Mouse (Mus musculus) megakaryocyte-erythroid progenitor cell, adult 5-6 weeks (primary cell): Measurements from ENCODE around the gene Adtrp. TPM values are rescaled to one million over a fixed set of nuclear protein-coding genes. Genes with fewer than 3 reads are reported as not detected.

Experiments used
- ATAC-seq: replicated peaks from 2 replicates; pipeline ENCODE4 v1.8.0; 2016; ENCODE audit warnings: mild to moderate bottlenecking, inconsistent platforms; ENCODE audit not compliant: severe bottlenecking, poor library complexity, low FRiP score, low TSS enrichment
- total RNA-seq, 2 experiments: library from RNA; stranded (forward) in 1 of 2; stranded (reverse) in 1 of 2; fragments of 200-1000, 215-1000 nt in 1 of 2; fragments of >200 nt in 1 of 2; fragmentation: Nextera tagmentation in 1 of 2; gene quantifications; 2 replicates each; pipeline ENCODE4 v1.2.3; 2014 to 2017

Adtrp gene
- total RNA-seq, 2 experiments from 2014 or later, result not detected

DNA sequence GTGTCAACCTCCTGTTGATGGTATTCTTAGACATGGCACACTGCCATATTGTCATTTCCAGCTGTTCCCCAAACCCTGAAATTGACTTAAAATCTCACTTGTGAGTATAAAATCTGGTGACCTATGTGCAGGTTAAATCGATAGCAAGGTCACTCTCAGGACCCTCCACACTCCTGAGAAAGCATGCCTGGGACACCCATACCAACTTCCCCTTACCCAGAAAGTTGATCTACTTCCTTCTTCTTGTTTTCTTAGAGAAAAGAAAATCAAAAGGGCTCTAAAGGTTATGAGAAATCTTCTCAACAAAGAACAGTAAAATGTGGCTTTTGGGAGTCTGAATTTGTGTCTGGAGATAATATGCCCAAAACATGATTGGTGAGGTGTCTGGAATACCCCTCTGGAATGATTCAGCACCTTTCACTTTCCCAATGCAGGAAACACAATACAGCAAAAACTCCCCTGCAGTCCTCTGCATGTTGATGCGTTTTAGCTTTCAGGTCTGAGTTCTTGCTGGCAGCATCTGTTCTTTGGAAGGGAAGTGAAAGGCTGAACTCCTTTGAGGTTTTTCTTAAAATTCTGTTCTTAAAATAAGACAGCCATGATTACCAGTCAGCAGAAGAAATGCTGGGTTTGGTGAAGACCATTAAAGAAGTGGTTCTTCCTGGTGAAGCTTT is 59.5 kb downstream of the Adtrp start:
- no peak for ATAC-seq

DNA sequence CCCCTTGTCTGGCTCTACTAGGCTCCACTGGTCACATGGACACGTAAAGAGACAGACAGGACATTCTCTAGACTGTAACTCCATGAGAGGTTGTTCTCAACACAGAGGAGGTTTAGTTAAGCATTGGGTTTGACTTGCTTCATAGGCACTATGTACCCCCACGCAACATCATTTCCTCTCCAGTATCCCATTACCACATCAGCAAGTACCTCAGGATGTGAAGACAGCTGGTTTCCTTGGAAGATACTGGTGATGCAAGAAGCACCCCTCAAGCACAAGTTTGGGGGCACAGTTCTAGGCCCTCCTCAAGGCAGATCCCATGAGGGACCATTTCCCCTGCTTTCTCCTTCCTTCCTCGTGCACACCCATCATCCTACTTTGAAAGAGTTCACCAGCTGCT is 60.8 kb downstream of the Adtrp start:
- no peak for ATAC-seq

DNA sequence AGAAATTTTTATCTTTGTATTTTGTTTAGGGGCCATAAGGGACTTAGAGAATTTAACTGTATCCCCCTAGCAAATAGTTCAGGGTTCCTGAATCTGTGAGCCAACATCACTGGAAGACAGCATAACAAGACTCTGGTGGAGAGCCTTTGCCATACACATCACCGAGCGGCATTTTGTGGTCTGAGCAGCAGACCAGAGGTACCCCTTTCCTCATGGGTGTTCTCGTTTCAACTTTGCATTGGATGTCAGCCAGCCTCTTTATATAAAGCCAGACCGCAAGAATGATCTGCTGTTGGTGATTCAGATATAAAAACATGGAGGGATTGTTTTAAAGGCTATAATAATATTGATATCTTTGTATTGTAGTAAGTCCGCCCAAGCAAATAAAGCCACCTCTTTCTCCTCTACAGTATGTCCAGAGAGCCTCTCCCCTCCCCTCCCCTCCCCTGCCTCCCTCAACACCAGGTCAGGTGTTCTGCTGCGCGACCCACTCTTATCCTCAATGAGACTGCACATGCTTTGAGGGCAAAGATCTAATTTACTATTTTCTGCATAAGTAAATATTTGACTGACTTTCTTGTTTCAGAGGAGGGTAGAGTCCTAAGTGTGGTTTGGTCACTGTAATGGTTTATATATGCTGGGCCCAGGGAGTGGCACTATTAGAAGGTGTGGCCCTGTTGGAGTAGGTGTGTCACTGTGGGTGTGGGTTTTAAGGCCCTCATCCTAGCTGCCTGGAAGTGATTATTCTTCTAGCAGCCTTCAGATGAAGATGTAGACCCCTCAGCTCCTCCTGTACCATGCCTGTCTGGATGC is 62.4 kb downstream of the Adtrp start:
- ATAC-seq, result no peak

DNA sequence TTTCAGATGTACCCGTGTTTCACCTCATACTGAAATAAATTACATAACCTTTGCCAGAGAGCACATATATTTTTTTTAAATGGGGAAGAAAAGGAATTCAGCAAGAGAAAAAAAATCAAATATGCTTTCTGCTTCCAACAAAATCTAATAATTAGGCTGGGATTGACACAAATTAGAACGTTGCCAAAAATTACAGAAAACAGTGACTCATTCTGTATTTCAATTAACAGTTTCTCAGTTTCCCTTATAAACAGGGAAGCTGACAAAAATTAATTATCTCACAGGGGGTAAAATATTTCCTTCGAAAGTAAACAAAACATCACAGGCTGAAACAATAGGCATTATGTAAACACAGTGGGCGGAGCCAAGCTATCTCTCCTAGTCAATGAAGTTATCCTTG is 67.2 kb downstream of the Adtrp start:
- no peak for ATAC-seq

DNA sequence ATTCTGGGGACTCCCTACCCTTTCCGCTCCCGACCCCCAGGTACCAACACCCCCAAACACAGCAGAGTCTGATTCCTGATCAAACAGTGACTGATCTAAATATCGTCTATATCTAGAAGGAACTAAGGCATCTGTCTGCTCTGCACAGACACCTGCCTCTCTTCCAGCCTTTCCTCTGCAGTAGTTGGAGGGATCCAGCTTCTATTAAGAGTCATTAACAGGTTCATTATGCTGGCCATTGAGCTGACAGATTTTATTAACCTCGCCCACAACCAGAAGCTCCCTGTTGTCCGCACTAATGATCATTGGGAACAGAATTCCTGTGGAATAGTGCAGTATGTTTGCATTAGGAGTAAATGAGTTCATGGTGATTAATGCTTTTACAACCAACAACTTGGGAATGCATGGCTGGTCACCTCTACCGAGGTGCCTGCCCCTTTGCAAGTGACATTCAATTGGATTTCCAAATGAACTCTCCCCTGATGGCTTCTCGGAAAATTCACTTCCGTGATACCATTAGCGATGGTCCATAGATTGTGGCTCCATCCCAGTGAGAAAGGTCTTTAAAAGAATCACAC is 67.8 kb downstream of the Adtrp start:
- no peak for ATAC-seq

DNA sequence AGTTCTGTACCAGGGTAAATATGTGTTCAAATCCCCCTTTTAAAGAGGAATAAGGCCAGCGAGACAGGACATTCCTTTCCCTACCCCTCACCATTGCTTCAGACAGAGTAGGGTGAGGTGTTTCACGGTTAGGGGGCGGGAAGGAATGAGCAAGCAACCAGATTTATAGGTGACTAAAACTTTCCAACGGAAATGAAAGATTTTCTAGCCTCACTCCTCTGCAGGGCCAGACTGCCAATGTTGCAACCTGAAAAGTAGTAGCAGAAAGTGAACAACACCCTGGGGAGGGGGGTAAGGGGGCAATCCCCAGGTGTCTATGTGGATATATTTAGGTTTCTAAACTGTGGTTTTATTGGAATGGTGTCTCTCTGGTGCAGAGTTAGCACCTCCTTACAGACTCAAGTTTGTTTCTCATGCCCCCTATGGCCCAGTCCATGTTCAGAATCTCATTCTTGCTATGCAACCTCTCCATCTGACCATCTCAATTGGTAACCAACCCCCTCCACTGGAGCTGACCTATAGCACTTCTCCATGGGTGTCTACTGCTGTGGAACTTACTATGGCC is 73.6 kb downstream of the Adtrp start:
- ATAC-seq, result no peak

DNA sequence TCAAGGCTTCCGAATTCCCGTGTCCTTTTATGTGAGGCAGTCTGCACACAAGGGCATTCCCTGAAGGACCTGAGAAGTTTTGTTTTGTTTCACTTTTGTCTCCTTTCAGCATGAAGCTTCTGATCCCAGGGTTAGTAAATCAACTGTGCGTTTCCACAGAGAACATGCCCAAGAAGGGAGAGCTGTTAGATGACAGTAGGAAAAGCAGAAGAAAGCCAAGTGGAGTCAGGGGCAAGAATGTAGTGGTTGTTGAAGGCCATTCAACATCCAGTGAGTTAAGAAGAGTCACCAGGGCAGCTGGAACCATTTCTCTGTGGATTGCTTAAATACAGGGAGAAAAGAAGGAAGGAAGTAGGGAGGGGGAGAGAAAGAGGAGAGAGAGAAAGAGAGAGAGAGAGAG is 76.4 kb downstream of the Adtrp start:
- no peak for ATAC-seq

DNA sequence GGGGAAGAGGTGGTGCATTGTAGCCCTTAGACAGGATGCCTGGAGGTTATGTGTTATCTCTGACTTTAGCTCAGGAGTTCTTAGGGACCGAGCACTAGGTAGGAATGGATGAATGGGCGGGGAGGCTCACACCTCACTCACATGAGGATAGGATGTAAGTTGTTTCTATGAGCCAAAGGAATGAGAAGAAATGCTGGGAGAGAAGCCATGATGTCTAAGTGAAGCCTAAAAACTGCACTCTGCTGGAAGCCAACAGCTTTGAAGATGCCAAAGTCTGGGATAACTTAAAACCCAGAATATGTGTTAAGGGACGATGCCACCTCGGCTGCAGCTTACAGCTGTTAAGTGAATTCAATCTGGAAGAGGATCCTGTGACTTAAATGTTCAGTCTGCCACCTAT is 79.5 kb downstream of the Adtrp start:
- ATAC-seq, result no peak

DNA sequence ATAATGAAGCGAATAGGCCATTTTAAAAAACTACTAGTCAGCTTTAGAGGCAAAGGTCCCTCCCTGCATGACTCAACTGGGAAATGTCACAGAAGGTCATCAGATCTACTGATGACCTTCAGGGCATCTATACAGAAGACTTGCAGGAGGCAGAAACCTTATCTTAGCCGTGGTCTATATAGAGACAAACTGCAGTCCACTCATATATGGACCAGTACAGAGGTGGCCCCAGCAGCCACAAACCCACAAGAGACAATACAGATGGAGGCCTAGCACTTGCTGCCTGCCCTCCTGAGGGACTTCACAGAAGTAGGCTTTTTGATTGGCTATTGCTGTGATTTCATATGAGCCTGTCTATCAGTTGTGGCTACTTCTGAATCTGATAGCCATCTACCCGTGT is 85.5 kb downstream of the Adtrp start:
- no peak for ATAC-seq

DNA sequence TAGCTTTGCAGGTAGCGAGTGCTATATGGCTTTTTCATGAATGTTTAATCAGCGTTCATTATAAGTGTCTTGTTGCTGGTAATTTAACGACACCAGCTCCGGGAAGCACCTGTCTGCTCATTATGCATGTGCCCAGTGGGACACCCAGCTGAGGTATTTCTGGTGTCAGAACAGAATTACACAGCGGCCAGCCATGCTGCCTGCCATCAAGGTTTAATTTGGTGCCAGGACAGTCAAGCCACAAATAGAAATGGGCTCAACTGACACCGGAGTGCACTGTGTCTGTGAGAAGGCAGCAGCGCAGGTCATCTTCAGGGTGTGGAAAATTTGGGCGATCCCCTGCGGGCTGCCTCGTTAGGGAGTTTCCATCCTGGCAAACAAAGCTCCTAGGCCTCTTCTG is 87.0 kb downstream of the Adtrp start:
- no peak for ATAC-seq

DNA sequence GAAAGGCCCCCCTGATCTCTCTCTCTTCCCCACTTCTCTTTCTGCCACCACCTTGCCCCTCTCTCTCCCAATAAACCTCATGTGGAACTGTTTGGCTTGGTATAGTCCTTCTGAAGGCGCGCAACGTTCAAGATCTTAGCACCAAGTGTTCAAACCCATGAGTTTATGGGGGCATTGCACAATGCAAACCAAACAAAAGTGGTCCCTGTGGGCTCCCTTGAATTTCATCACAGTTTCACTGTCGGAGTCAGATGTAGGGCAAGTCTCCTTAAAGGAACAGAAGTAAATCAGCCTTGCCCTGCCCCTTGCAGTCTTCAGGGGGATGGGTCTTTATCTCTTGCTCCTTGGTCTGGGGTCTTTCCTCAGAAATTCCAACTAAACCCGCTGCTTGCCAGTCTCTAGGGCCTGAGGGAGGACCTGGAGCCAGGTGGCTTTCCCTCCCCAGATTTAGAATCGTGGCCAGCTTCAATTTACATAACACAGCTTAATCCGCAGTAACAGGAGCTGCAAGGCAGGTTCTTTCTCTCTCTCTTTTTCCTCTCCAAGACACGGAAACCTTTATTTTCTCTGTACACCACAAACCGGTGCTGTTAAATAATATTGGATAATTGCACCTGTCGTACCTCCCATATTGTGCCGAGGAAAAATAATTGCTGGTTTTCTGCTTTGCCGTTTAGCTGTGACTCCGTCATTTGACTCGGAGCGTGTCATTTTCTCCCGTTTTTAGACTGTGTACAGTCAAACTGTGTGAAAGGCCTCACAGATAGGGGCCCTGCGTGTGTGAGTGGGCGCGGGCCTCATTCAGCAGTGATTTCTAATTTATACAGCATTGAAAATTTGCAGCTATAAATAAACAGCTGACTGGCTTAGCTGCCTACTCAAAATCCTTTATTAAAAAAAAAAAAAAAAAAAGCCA is 88.7 kb downstream of the Adtrp start:
- no peak for ATAC-seq

DNA sequence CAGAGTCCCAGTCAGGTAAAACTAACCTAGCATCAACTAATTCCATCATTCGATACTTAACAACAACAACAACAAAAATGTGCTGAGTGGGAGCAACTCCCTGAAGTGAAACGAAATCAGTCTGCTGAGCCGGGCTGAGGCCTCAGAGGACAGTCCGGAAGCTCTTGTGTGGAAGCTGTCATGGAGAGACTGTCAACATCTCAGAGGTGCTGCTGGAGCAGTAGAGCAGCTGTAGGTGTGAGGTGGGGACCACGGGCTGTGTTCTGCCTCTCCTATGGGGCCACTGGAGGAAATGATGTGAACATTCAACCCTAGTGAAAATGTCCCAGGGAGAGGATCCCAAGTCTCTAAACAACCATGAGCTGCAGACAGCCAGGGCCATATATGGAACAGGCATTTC is 94.4 kb downstream of the Adtrp start:
- no peak for ATAC-seq

DNA sequence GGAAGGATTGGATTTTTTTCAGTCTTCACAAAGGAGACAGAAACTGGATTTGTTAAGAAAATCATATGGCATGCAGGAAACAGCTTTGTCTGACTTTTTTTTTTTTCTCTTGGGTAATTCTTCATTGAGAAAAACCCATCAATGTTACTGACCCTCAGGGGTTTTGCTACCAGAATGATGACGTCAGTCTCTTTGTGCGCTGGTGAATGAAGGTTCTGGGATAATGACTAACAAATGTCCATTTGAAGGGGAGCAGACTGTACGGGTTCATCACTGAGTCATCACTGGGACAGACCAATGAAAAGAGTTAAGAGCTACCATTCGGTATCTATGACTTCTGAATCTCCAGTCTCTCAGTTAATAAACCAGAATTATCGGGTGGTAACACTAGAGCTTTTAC is 97.0 kb downstream of the Adtrp start:
- no peak for ATAC-seq

DNA sequence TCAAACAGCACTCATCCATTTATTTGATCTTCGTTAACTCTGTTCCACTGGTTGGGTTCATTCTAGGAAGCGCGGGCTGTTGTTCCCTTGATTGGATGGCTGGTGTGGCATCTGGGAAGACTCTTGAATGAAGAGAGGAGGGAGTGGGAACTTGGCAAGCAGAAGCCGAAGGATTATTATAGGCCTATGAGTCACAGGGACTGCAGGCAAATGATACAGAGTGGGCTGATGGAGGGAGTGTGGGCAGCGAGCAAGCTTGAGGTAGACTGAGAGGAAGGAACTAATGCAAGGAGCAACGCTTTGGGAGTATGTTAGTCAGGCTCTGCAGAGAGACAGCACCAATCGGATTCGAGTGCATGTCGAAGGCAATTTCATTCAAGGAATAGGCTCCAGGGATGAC is 98.6 kb downstream of the Adtrp start:
- ATAC-seq, result no peak

DNA sequence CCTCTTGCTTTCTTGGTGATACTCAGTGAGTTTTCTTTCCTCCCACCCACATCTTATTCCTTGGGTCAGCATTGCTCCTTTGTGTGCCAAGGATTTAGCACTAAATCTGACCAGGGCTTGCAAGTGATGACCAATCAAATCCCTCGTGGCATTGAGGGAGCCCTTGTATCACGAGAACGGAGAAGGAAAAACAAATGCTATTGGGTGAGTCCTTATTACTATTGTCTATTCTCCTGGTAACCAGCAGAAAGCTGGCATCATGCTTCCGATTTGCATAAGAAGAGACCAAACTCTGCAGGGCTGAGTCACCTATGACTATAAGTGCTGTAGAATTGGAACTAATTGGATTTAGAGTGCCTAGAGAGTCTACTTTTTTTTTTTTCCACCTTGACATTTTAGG is 99.8 kb downstream of the Adtrp start:
- no peak for ATAC-seq

DNA sequence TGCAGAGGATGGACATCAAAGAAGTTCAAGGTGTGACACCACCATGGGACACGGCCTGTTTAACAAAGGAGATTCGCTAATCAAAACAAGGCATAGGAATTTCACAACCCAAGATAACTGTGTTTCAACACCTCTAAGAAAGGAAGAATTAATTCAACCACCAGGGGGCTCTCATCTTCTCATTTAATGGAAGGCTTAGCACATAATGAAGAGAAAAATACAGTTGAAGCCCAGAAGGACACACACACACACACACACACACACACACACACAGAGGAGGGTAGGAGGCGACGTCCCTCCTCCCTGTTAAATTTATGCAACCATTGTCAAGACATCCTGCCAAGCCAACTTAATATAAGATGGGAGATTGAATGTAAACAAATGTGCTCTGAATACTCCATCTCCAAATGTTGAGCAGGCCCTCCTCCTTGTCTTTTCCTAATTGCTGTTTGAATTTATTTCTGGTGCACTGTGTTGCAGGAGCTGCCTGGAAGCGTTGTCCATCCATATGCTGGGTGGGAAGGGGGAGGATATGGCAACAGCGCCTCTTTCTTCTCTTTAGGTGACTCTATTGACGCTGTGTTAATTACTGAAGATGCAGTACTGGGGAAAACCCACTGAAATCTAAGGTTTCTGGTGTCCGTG is 100.4 kb downstream of the Adtrp start:
- no peak for ATAC-seq

DNA sequence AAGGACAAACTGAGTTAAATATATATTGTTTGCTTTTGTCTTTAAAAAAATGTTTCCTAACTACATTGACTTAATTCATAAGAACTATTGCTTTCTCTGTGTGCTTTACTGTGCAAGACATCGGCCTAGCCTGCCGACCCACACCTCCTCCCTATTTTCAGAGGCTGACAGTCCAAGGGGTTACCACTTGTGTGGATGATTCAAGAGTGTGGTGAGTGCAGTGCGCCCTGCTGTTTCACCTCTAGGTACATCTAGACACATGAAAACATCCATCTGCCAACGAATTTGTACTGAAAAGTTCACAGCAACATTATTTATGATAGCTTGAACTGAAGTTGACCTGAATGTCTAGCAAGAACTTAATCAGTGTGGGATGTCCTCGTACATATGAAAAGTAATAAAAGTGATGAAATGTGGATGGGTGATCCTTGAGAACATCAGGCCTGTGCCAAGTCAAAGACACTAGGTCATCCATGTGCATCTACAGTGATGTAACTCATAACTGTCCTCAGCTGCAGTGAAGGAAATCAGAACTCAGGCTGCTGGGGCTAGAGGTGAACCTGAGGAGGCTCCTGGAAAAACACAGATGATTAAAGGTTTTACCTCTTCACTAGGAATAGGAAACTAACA is 106.9 kb downstream of the Adtrp start:
- ATAC-seq, result no peak

DNA sequence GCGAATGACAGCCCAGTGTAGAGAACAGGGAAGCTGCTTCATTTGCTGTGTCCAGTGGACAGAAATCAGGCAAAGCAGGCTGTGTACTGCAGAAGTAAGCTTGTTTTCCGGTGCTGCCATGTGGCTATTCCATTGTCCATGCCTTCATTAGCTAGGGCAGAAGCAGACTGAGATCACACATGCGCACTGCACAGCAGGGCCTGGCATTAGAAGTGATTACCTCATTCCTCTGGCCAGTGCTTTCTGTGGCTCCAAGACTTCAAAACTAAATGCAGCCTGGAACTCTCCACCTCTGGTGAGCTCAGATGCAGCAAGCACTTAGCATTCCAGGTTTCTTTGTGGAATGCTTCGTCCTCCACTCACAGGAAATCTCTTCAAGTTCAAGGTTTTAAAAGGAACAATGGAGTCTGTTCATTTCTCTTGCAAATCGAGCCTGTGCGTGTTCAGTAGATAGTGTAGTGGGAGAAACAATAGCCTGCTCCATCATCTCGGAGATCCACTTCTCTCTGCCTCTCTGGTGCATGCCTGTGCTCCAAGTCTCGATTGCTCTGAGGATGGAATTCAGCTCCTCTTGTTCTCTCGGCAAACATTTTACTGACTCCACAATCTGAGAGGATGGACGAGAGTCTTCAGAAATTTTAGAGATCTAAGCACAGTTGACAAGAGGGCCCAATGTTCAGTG is 109.7 kb downstream of the Adtrp start:
- ATAC-seq, result no peak
